Mouse (Mus musculus) C2C12 (cell line): ENCODE results near the gene Odc1.

ENCODE experiments used
- CEBPB ChIP-seq: IDR thresholded peaks from one replicate; pipeline ENCODE4 v1.6.1; 2011; ENCODE audit warnings: low read depth, mild to moderate bottlenecking, control low read depth, moderate library complexity
- CTCF ChIP-seq: IDR thresholded peaks from one replicate; pipeline ENCODE4 v1.5.1; 2011; ENCODE audit not compliant: control insufficient read depth, insufficient read depth, insufficient read length
- FOSL1 ChIP-seq: IDR thresholded peaks from one replicate; pipeline ENCODE4 v1.8.0; 2011; ENCODE audit warnings: mild to moderate bottlenecking, low read length; ENCODE audit not compliant: poor library complexity, insufficient read depth, severe bottlenecking
- MAX ChIP-seq: IDR thresholded peaks from one replicate; pipeline ENCODE4 v1.6.1; 2011; ENCODE audit warnings: mild to moderate bottlenecking, control low read depth
- MYOD1 ChIP-seq: IDR thresholded peaks from one replicate; pipeline ENCODE4 v1.6.1; 2011; ENCODE audit warnings: low read depth; ENCODE audit not compliant: control insufficient read depth, insufficient read length
- MYOG ChIP-seq: IDR thresholded peaks from one replicate; pipeline ENCODE4 v1.6.1; 2011; ENCODE audit not compliant: control insufficient read depth, insufficient read length; ENCODE audit errors: extremely low read depth
- USF1 ChIP-seq: IDR thresholded peaks from one replicate; pipeline ENCODE4 v1.6.1; 2011; ENCODE audit warnings: low read depth, mild to moderate bottlenecking, control low read depth, moderate library complexity

DNA sequence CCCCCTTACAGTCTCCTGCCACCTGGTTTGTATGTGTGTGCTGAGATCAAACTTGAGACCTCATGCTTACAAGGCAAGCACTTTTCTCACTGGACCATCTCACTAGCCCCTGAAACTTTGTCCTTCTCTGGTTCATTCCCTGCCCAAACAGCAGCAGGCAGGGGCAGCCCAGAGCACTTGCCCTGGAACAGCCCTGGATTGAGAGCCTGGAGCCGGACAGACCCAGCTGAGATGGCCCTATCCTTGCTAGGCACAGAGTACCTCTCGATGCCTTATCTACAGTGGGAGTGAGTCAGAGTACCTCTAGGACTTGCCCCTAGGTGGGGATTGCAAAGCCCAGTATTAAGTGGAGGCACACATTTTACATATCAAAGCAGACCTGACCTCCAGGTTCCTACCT is 8.4 kb downstream of the Odc1 start:
- no peak for TF ChIP-seq USF1
- TF ChIP-seq CTCF: no peak
- TF ChIP-seq MAX: no peak
- TF ChIP-seq MYOG: no peak
- no peak for TF ChIP-seq CEBPB
- TF ChIP-seq FOSL1: no peak
- TF ChIP-seq MYOD1: no peak
